Mouse (Mus musculus) cerebral cortex, adult 2 months (tissue): ENCODE results near the gene Gm10837.

ENCODE experiments used
- WGBS: fragments of 180-500 bp; shearing (Covaris S2); methylation state at CpG from one replicate; pipeline ENCODE4 v1.1.7; 2018; 5-methylcytosine and 5-hydroxymethylcytosine counted together

Gene Gm10837

GRCm38 (mm10) chr14:122479461-122480109 is 10.8 kb upstream of the Gm10837 start:
- WGBS, result 20% methylated on average over 17 of the region's 17 CpGs

GRCm38 (mm10) chr14:122480355-122480754 is 10.0 kb upstream of the Gm10837 start:
- WGBS, result 27% methylated on average over 2 of the region's 2 CpGs

- 33% methylated on average over 15 of the region's 15 CpGs for WGBS
These were observed 9.2 kb upstream of the Gm10837 start for GRCm38 (mm10) chr14:122481181-122481580.

GRCm38 (mm10) chr14:122482081-122483023 is 8.0 kb upstream of the Gm10837 start:
- 35% methylated on average over 38 of the region's 38 CpGs for WGBS

GRCm38 (mm10) chr14:122483024-122483385 is 7.4 kb upstream of the Gm10837 start:
- 42% methylated on average over 5 of the region's 5 CpGs for WGBS

- 58% methylated on average over 18 of the region's 18 CpGs for WGBS
These were observed 6.6 kb upstream of the Gm10837 start for GRCm38 (mm10) chr14:122483556-122484421.

- WGBS, result 57% methylated on average over 4 of the region's 4 CpGs
These were observed 5.9 kb upstream of the Gm10837 start for GRCm38 (mm10) chr14:122484458-122484843.

- WGBS, result 32% methylated on average over 24 of the region's 24 CpGs
These were observed 5.4 kb upstream of the Gm10837 start for GRCm38 (mm10) chr14:122484844-122485551.

GRCm38 (mm10) chr14:122485635-122486181 is 4.7 kb upstream of the Gm10837 start:
- WGBS, result 48% methylated on average over 12 of the region's 12 CpGs

- 60% methylated on average over 1 of the region's 1 CpGs for WGBS
These were observed 3.8 kb upstream of the Gm10837 start for GRCm38 (mm10) chr14:122486611-122487010.

GRCm38 (mm10) chr14:122487366-122487765 is 3.0 kb upstream of the Gm10837 start:
- 49% methylated on average over 5 of the region's 5 CpGs for WGBS

GRCm38 (mm10) chr14:122489041-122489440 is 1.3 kb upstream of the Gm10837 start:
- WGBS, result 5% methylated on average over 5 of the region's 5 CpGs

GRCm38 (mm10) chr14:122489686-122490414 is 536 bp upstream of the Gm10837 start:
- 6% methylated on average over 12 of the region's 12 CpGs for WGBS

GRCm38 (mm10) chr14:122491521-122491920 is 1.1 kb downstream of the Gm10837 start:
- WGBS, result 83% methylated on average over 6 of the region's 6 CpGs

- WGBS, result 73% methylated on average over 1 of the region's 1 CpGs
These were observed 1.6 kb downstream of the Gm10837 start for GRCm38 (mm10) chr14:122492015-122492414.

GRCm38 (mm10) chr14:122509058-122509457 is 18.7 kb downstream of the Gm10837 start:
- 10% methylated on average over 2 of the region's 2 CpGs for WGBS

GRCm38 (mm10) chr14:122511519-122511918 is 21.1 kb downstream of the Gm10837 start:
- WGBS, result 83% methylated on average over 3 of the region's 3 CpGs

- WGBS, result 62% methylated on average over 1 of the region's 1 CpGs
These were observed 23.2 kb downstream of the Gm10837 start for GRCm38 (mm10) chr14:122513511-122514036.

GRCm38 (mm10) chr14:122528475-122528874 is 38.1 kb downstream of the Gm10837 start:
- 88% methylated on average over 4 of the region's 4 CpGs for WGBS
